Mouse (Mus musculus) kidney, adult 18-20 months (tissue): ENCODE measurements around the gene Gm11214.

ENCODE experiments used
- DNase-seq: peaks from one replicate; pipeline ENCODE4 v3.0.0; 2021

The Gm11214 gene

DNA sequence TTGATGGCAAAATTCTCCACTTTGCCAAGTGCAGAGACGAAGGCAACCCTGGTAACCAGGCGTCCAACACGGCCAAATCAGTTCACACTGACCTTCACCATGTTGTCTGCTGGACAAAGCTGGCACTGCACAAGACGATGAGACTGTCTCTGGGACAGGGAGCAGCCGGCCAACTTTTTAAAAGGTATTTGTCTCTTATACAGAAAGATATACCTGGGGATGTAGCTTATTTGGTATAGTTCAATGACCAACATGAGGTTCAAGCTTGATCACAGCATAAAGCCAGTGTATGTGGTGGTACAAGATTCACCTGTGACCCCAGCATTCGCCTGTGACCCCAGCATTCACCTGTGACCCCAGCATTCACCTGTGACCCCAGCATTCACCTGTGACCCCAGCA is at the start of gene Gm11214:
Gene Gm11214, minus strand, starts transcription at position 101 of the 400 bp plus-strand sequence.
- DNase-seq: no peak

GRCm38 (mm10) chr4:63711886-63712285 is 48.7 kb upstream of the Gm11214 start:
- DNase-seq: no peak

DNA sequence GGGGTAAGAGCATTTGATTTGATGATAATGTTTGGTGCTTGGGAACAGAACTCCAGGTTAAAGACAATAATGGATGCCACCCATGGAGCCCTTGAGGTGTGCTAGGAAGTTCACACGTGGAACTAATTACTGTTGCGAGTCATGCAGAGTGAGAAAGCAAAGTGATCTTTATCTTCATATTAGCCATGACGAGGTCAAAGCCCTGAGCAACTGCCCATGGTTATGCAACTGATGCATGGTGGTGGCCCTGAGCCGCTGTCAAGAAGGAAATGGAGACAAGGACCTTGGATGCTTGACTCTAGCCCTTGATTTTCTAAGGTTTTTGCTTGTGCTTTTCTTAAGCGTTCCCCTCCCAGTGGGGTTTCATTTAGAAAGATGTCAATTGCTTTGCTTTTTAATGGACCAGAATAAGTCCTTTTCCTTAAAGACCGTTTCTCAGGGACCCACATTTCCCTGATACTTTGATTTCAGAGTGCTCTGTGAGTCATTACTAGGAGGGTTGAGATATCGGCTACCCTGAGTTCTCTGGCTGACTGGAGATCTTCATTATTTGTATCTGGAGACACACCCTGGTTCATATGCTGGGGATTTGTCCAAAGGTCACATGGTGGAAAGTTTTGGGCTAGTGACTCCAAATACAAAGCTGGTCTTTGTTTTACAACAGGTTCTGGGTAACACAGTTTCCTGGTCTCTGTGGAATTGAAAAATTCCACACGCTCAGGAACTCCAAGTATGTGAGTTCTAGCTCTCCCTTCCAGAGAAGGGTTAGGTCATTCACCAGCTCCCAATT is 47.4 kb upstream of the Gm11214 start:
- DNase-seq: no peak

DNA sequence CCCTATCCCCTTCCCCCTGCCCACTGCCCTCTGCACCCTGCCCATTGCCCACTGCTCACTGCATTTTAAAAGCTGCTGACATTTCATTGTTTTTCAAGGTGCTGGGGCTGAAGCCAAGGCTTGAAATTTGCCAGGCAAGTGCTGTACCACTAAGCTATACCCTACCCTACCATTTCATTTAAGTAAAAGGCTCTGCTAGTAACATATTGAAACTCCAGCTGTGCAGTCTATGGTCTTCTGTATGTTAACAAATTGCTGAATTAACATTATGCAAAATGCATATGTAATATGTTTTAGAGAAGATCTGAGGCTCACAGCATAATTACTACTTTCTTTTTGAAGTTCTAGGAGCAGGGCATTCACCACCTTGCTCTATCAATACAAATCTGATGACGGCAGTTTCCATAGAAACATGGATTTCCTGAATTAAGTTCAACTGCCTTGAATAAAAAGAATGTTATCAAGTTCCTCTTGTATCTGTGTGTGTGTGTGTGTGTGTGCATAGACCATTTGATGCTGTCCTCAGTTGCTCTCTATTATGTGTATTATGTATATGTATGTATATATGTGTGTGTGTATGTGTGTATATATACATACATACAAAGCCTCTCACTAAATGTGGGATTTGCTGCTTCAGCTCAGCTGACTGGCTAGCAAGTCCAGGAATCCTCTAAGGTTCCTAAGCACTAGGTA is 43.2 kb upstream of the Gm11214 start:
- DNase-seq: no peak

- DNase-seq: no peak
Measured at GRCm38 (mm10) chr4:63704232-63704631, 41.1 kb upstream of the Gm11214 start.

- DNase-seq: no peak
Measured at GRCm38 (mm10) chr4:63703686-63704085, 40.5 kb upstream of the Gm11214 start.

- DNase-seq: no peak
Measured at GRCm38 (mm10) chr4:63702006-63702704, 39.0 kb upstream of the Gm11214 start.

- no peak for DNase-seq
Measured at GRCm38 (mm10) chr4:63699749-63700148, 36.6 kb upstream of the Gm11214 start.

- DNase-seq: no peak
Measured at GRCm38 (mm10) chr4:63696921-63697320, 33.7 kb upstream of the Gm11214 start.

DNA sequence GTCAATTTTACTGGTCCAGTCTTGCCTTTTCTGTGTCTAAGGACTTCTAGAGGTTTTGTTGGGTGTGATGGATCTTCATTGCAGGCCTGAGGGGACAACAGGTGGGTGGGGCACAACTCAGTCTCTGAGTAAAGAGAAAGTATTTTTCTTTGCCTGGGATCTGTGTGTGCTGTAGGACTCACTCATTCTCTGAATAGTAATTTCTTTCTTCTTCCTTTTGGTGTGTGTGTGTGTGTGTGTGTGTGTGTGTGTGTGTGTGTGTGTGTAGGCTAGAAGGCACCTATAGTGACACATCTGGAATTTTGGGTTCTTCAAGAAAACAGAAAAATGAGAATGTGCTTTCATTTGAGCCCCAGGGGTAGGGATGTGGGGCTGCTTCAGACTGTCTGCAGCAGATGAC is 29.2 kb upstream of the Gm11214 start:
- no peak for DNase-seq

DNA sequence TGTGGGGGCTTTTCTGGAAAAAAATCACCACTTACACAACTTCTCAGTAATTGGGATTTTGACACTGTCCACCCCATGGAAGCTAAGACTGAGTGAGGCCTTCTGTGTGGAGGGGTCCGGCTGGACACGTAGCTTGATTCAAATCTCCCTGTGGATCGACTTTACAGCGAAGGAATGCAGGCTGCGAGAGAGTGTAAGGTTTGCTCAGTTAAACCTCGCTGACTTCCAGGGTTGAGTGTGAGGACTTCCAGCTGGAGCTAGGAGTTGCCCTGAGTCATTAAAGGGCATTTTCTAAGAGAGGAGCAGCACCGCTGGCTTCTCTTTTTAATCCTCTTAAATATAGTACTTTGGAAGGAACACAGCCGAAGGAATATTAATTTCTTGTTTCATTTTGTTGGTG is 24.2 kb upstream of the Gm11214 start:
- no peak for DNase-seq

DNA sequence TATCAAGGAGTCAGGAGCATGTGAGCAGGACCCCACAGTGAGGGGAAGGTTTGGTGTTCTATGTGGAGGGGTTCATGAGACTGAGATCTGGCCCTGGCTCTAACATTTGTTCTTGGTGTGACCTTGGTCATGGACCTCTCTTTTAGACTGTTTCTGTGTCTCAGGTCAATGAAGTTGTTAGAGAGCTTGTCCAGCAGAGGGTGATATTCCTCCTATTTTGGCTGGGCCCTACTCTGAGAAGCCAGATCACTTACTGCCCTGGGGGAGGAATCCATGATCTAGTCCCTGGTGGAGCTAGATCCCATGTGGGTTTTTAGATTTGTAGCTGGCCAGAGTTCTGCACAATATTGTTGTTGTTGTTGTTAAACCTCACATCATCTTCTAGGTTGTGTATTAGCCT is 23.0 kb upstream of the Gm11214 start:
- DNase-seq: peak; percentile 53

DNA sequence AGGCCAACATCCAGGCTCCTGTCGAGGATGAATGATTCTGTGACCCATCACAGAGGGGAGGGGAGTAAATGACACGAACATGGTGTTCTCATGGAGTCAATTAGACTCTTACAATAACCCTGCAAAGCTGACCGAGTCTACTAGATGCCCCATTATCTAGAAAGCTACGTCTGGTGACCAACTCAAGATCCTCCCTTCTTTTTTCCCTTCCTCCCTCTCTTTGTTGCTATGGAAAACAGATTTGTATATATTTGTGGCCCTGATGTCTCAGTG is 22.0 kb upstream of the Gm11214 start:
- DNase-seq: no peak

DNA sequence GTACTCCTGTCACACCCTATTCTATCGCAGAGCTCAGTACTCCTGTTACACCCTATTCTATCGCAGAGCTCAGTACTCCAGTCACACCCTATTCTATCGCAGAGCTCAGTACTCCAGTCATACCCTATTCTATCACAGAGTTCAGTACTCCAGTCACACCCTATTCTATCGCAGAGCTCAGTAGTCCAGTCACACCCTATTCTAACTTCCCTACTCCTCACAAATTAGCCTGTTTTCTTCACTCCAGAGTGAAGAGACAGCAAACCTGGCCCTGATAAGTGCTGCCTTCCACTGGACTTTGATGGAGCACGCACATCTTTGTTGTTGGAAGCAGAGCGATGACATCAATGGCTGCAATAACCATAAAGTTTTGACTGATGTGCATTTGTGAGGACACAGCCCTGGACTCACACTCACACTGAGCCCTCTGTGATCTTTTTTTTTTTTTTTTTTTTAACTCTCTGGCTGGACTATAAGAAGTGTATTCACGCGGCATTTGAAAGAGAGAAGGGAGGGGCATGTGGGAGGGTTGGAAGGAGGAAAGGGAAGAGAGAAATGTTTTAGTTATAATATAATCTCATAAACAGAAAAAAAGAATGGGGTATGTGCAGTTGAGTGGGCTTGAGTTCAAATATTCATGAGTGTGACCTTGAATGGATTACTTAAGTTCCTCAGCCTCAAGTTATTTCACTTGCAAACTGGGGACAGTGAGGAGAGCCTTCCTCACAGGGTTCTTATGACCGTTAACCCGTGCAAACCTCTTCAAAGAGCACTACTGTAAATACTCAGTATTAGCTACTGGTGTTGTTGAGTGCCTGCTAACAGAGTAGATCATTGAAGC is 21.5 kb upstream of the Gm11214 start:
- DNase-seq: no peak

DNA sequence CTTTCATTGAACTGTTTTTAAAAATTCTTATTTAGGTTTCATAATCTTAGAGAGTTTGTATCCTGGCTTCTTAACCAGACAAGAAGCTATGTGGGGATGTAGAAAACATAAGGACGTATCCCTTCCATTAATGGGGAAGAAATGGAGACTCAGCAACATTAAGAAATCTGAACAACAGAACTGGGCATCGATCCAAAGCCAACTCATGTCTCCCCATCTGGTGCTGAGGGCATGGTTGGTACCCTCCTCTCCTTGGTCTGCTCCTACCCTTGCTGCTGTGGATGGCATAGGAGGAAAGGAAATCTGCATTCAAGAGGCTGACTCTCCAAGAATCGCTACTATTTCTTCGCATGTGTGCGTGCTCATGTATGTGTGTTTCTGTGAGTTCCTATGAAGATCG is 20.5 kb upstream of the Gm11214 start:
- DNase-seq: no peak

DNA sequence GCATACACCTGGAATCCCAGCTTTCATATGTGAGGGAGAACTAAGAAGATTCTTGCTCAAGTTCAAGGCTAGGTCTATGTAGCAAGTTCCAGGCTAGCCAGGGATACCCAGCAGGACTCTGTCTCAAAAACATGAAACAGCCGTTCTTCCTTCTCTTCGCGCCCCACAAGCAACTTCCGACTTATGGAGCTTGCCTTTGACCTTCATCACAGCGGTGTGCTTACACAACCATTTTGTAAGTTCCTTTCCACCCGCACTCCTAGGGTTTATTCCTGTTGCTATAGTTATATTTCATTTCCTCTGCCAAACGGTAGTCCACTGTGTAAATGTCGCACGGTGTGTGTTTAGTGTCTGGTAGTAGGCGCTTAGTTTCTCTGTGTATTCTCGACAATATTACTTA is 19.9 kb upstream of the Gm11214 start:
- DNase-seq: no peak

- no peak for DNase-seq
Measured at GRCm38 (mm10) chr4:63682441-63682840, 19.3 kb upstream of the Gm11214 start.

- DNase-seq: no peak
Measured at GRCm38 (mm10) chr4:63681557-63681956, 18.4 kb upstream of the Gm11214 start.

GRCm38 (mm10) chr4:63675128-63675527 is 11.9 kb upstream of the Gm11214 start:
- no peak for DNase-seq

GRCm38 (mm10) chr4:63668255-63668654 is 5.1 kb upstream of the Gm11214 start:
- no peak for DNase-seq

GRCm38 (mm10) chr4:63665738-63666137 is 2.6 kb upstream of the Gm11214 start:
- DNase-seq: no peak

GRCm38 (mm10) chr4:63661857-63662256 is 1.3 kb downstream of the Gm11214 start:
- no peak for DNase-seq

DNA sequence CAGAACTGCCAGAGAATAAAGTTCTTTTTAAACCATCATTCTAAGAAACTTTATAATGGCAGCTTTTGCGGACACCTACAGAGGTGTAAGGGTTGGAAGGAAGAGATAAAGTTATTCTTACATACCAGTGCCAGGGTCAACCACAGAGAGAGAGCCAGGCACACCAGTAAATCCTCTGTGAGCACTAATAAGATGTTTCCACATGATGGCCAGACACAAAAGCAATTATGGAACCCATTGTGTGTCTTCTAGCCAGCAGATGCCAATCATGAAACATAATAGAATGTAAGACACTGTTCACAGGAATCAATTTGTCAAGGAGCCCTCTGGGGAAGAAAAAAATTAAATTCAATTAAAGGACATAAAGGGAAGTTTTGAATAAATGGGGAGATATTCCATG is 1.8 kb downstream of the Gm11214 start:
- DNase-seq: no peak
